Mouse (Mus musculus) kidney, adult 10 weeks (tissue): ENCODE data around the gene Sbf2. TPM values are rescaled to one million over a fixed set of nuclear protein-coding genes. Genes with fewer than 3 reads are reported as not detected.

Experiments used
- polyA plus RNA-seq: library from polyadenylated mRNA; stranded (reverse); fragments of 350-450 nt; fragmentation: Illumina TruSeq; extraction: RNeasy Lipid Tissue Mini Kit (QIAGEN cat#74804); gene quantifications from one replicate; pipeline ENCODE4 v1.2.3, GENCODE M21; 2014; ENCODE audit warnings: low read depth, low replicate concordance

The Sbf2 gene
- 131 TPM for polyA plus RNA-seq

GRCm38 (mm10) chr7:110614133-110615063 is at the start of gene Sbf2:
Gene Sbf2, minus strand, starts transcription at chr7:110614922.

GRCm38 (mm10) chr7:110627486-110628272 is 13.0 kb upstream of the Sbf2 start, which contains the start of gene Adm:
Gene Adm, plus strand, starts transcription at chr7:110627661.

Other genes with a start within 250 kb of the Sbf2 start
- 5.0 TPM for gene Adm, start 12.7 kb upstream of the Sbf2 start, polyA plus RNA-seq
- 18.5 TPM for gene Ampd3, start 153.3 kb upstream of the Sbf2 start, polyA plus RNA-seq
- 50.1 TPM for gene Rnf141, start 229.5 kb upstream of the Sbf2 start, polyA plus RNA-seq
- 0.81 TPM for gene Lyve1, start 248.3 kb upstream of the Sbf2 start, polyA plus RNA-seq